Mouse (Mus musculus) ES-E14 (cell line): ENCODE data around the gene Rdh1. TPM values are rescaled to one million over a fixed set of nuclear protein-coding genes. Genes with fewer than 3 reads are reported as not detected.

Source experiments
- DNase-seq: peaks from one replicate; pipeline ENCODE4 v3.0.0-alpha.2; 2013; ENCODE audit warnings: low read depth, low spot score
- H3K27ac ChIP-seq: 2 replicates; pipeline ENCODE4 v1.5.1; 2012; ENCODE audit warnings: low read depth, mild to moderate bottlenecking, low read length, moderate library complexity, mixed read lengths; ENCODE audit not compliant: poor library complexity, insufficient read depth, severe bottlenecking
- H3K36me3 ChIP-seq: 2 replicates; pipeline ENCODE4 v1.6.1; 2012; ENCODE audit warnings: mild to moderate bottlenecking, low read length, moderate library complexity, mixed read lengths; ENCODE audit not compliant: control insufficient read depth, poor library complexity, insufficient read depth, severe bottlenecking
- H3K4me1 ChIP-seq, 2 experiments: fragments of 150-350 bp in 1 of 2; sonication (generic) in 1 of 2; 2 replicates each; pipeline ENCODE4 v1.6.1; 2012; ENCODE audit warnings: low read length in 2 of 2, mild to moderate bottlenecking in 1 of 2, mixed read lengths in 1 of 2; ENCODE audit not compliant: control insufficient read depth in 2 of 2, insufficient read depth in 2 of 2, poor library complexity in 1 of 2
- H3K4me3 ChIP-seq, 2 experiments: fragments of 150-350 bp in 1 of 2; sonication (generic) in 1 of 2; 2 replicates each; pipeline ENCODE4 v1.5.1; 2012; ENCODE audit warnings: low read length in 2 of 2, low read depth in 1 of 2, mild to moderate bottlenecking in 1 of 2, mixed read lengths in 1 of 2; ENCODE audit not compliant: insufficient read depth in 1 of 2, poor library complexity in 1 of 2, severe bottlenecking in 1 of 2
- H3K9ac ChIP-seq: 2 replicates; pipeline ENCODE4 v1.6.1; 2012; ENCODE audit warnings: low read depth, mild to moderate bottlenecking, low read length, mixed read lengths; ENCODE audit not compliant: poor library complexity, insufficient read depth, severe bottlenecking
- H3K9me3 ChIP-seq: fragments of 150-350 bp; sonication (generic); 2 replicates; pipeline ENCODE4 v1.6.1; 2012; ENCODE audit warnings: low read depth, mild to moderate bottlenecking, low read length; ENCODE audit not compliant: control insufficient read depth, insufficient read depth
- CHD2 ChIP-seq: IDR thresholded peaks from 2 replicates; pipeline ENCODE4 v1.6.1; 2014; ENCODE audit warnings: mild to moderate bottlenecking, low read depth, low read length, inconsistent platforms
- HCFC1 ChIP-seq: IDR thresholded peaks from 2 replicates; pipeline ENCODE4 v1.6.1; 2012; ENCODE audit warnings: low read length, inconsistent platforms, borderline replicate concordance; ENCODE audit not compliant: insufficient read depth
- MAFK ChIP-seq: IDR thresholded peaks from 2 replicates; pipeline ENCODE4 v1.6.1; 2014; ENCODE audit warnings: mild to moderate bottlenecking, low read depth, low read length, inconsistent platforms; ENCODE audit not compliant: insufficient read depth
- ZC3H11A ChIP-seq: IDR thresholded peaks from 2 replicates; pipeline ENCODE4 v1.6.1; 2012; ENCODE audit warnings: low read depth, mild to moderate bottlenecking, inconsistent platforms, low read length, borderline replicate concordance
- ZNF384 ChIP-seq: IDR thresholded peaks from 2 replicates; pipeline ENCODE4 v1.6.1; 2012; ENCODE audit warnings: low read depth, low read length, inconsistent platforms
- in situ Hi-C, 2 experiments: fragments of 600-800 bp; cut with MboI; formaldehyde crosslinking; loops; one replicate each; pipeline ENCODE4 v1.15.1; 2025; ENCODE audit warnings: low sequenced_read_pairs in 2 of 2, inconsistent platforms in 1 of 2; ENCODE audit not compliant: unreplicated experiment in 2 of 2
- total RNA-seq: library from RNA; depleted of rRNA; stranded (reverse); fragments of 300-350 nt; gene quantifications from 2 replicates; pipeline ENCODE4 v1.2.3, GENCODE M21; 2012

Rdh1 gene
- total RNA-seq, 1 experiment = 1.1 TPM

GRCm38 (mm10) chr10:127750136-127750777 is 9.3 kb upstream of the Rdh1 start:
- no peak for DNase-seq
- Histone ChIP-seq H3K4me1 (peaks cover 4 to 32% of the 10 kb centered on the region in 2 experiments; a peak in 3 of 4 replicates), H3K36me3 (peaks cover 3% of the 10 kb centered on the region; the same call in 1 of the 2 replicates), H3K9me3 (no peaks in the 10 kb centered on the region), H3K9ac (peak overlapping the region; percentile 27; the same call in 1 of the 2 replicates), H3K27ac (no peak overlapping the region), H3K4me3 (peak overlapping the region; percentile 2 to 58; a peak in 3 of 4 replicates)
- in situ Hi-C loops = no loop called here
- no peak for TF ChIP-seq MAFK
- no peak for TF ChIP-seq ZC3H11A
- TF ChIP-seq CHD2 = no peak
- no peak for TF ChIP-seq HCFC1
- no peak for TF ChIP-seq ZNF384

GRCm38 (mm10) chr10:127751548-127751947 is 8.0 kb upstream of the Rdh1 start, which contains the start of gene Gpr182:
Gpr182 (minus strand) TSS chr10:127751732.
- in situ Hi-C loops = no loop called here
- no peaks in the 10 kb centered on the region for H3K36me3 ChIP-seq
- H3K4me3 ChIP-seq = peak within 1 kb of the TSS; percentile 2 to 58; a peak in 3 of 4 replicates
- no peak for TF ChIP-seq HCFC1
- no peak for TF ChIP-seq CHD2
- TF ChIP-seq ZC3H11A = no peak
- TF ChIP-seq ZNF384 = no peak
- TF ChIP-seq MAFK = no peak
- no peak for DNase-seq
- no peak within 1 kb of the TSS for H3K9ac ChIP-seq
- no peak within 1 kb of the TSS for H3K27ac ChIP-seq
- peaks cover 0 to 26% of the 10 kb centered on the region in 2 experiments; a peak in 3 of 4 replicates for H3K4me1 ChIP-seq
- no peaks in the 10 kb centered on the region for H3K9me3 ChIP-seq

GRCm38 (mm10) chr10:127754566-127755166 is 4.9 kb upstream of the Rdh1 start:
- Histone ChIP-seq H3K27ac (no peak overlapping the region), H3K9me3 (no peaks in the 10 kb centered on the region), H3K36me3 (no peaks in the 10 kb centered on the region), H3K4me1 (peaks cover 0 to 10% of the 10 kb centered on the region in 2 experiments; a peak in 1 of 4 replicates), H3K4me3 (no peak overlapping the region), H3K9ac (no peak overlapping the region)
- no peak for DNase-seq
- TF ChIP-seq HCFC1 (no peak), CHD2 (no peak), ZC3H11A (no peak), MAFK (no peak), ZNF384 (no peak)
- in situ Hi-C loops = no loop called here

GRCm38 (mm10) chr10:127755246-127755645 is 4.3 kb upstream of the Rdh1 start:
- Histone ChIP-seq H3K9ac (no peak overlapping the region), H3K9me3 (no peaks in the 10 kb centered on the region), H3K4me1 (peaks cover 0 to 6% of the 10 kb centered on the region in 2 experiments; a peak in 1 of 4 replicates), H3K4me3 (no peak overlapping the region), H3K36me3 (no peaks in the 10 kb centered on the region), H3K27ac (no peak overlapping the region)
- in situ Hi-C loops = no loop called here
- no peak for DNase-seq
- no peak for TF ChIP-seq HCFC1
- no peak for TF ChIP-seq CHD2
- no peak for TF ChIP-seq MAFK
- TF ChIP-seq ZC3H11A = no peak
- TF ChIP-seq ZNF384 = no peak
